ENCODE assay signal across 8 mouse cellular contexts in the genomic region with DNA sequence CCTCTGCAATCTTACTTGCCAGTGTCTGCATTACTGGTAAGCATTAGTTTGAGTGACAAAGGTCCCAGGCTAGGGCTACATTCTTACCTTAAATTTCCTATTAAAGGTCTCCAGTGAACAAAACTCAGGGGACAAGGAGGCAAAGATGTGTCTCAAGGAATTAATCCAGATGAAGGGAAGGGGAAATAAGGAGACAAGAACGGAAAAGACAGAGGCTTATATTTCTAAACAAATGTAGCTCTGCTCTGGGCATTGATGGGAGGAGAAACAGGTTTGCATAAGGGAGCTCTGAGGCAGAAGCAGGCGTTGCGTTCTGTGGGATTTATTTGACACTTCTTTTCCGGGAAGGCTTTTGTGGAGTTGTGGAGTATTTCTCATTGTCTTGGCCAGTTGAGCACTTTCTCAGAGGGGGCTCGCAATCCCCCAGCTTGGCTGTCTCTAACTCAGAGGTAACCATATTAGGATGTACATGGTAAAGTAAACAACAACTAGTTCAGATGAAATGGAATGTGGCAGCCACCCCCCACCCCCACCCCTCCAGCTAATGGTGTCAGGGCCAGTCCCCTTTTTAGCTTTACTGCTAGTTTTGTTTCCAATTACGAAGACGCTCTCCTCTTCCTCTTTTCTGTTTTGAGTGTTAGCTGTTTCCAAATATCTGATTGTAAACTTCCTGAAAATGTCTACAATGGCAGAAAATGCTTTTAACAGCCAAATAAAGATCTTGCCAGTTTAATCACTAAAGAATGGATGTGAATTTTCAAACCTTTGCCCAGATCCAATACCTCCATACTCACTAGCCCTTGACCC.
A peak's percentile ranks its signal among the peaks of the same experiment; 100 is the strongest.
DNase-seq lines count a peak whose midpoint lies in the region; ATAC-seq and TF ChIP-seq lines count a peak whose summit lies in the region.

No protein-coding gene starts in this region.

- intact Hi-C loops in heart, postnatal 36 days (cut with DNase I), result loop anchor here (5.0 kb wide), 1 partner anchor 98 kb away; no protein-coding TSS in a partner anchor
- intact Hi-C loops in left cerebral cortex, adult 2 months (cut with DNase I), result no loop called here
- intact Hi-C loops in left cerebral cortex, postnatal 10 days (cut with DNase I), result no loop called here

- peak overlapping the region; percentile 80 for H3K9ac ChIP-seq in heart, embryonic 14.5 days (ENCODE audit: low read length)
- H3K9ac ChIP-seq in hindbrain, embryonic 13.5 days, result no peak overlapping the region
- no peak overlapping the region for H3K9ac ChIP-seq in midbrain, embryonic 14.5 days (replicated peaks; ENCODE audit: low read length)

- no peaks in the 10 kb centered on the region for H3K27me3 ChIP-seq in heart, embryonic 14.5 days (ENCODE audit: control insufficient read depth, insufficient read depth, low read length)
- H3K27me3 ChIP-seq in hindbrain, embryonic 13.5 days, result peaks cover 10% of the 10 kb centered on the region; the same call in 1 of the 2 replicates
- no peaks in the 10 kb centered on the region for H3K27me3 ChIP-seq in midbrain, embryonic 14.5 days (ENCODE audit: control insufficient read depth, insufficient read depth, low read length)

- H3K27ac ChIP-seq in heart, embryonic 14.5 days (replicated peaks in 1 of 2; ENCODE audit: control insufficient read depth in 1 of 2, insufficient read depth in 1 of 2, low read depth in 2 of 2, low read length in 2 of 2), result peak overlapping the region; percentile 91 to 92
- H3K27ac ChIP-seq in hindbrain, embryonic 13.5 days, result no peak overlapping the region
- no peak overlapping the region for H3K27ac ChIP-seq in midbrain, embryonic 14.5 days (replicated peaks; ENCODE audit: low read depth, low read length)
- H3K27ac ChIP-seq in left cerebral cortex, adult 2 months, result no peak overlapping the region

- TF ChIP-seq CTCF in left cerebral cortex, adult 2 months (IDR thresholded peaks at IDR 0.05), result no peak

- peaks cover 28 to 77% of the 10 kb centered on the region in 2 experiments for H3K4me1 ChIP-seq in heart, embryonic 14.5 days (ENCODE audit: control insufficient read depth in 2 of 2, insufficient read depth in 2 of 2, low read length in 2 of 2)
- H3K4me1 ChIP-seq in hindbrain, embryonic 13.5 days (replicated peaks), result peaks cover 68% of the 10 kb centered on the region
- H3K4me1 ChIP-seq in midbrain, embryonic 14.5 days (ENCODE audit: control insufficient read depth, insufficient read depth, low read length), result peaks cover 68% of the 10 kb centered on the region

- WGBS in heart, embryonic 14.5 days, result 4% methylated on average over 7 of the region's 7 CpGs
- WGBS in hindbrain, embryonic 13.5 days, result 14% methylated on average over 7 of the region's 7 CpGs
- WGBS in midbrain, embryonic 14.5 days, result 14% methylated on average over 7 of the region's 7 CpGs

- ATAC-seq in heart, embryonic 14.5 days (ENCODE audit: insufficient number of reproducible peaks, insufficient read depth, low FRiP score, low read depth), result no peak
- ATAC-seq in hindbrain, embryonic 13.5 days (ENCODE audit: low FRiP score), result no peak
- ATAC-seq in midbrain, embryonic 14.5 days (ENCODE audit: low FRiP score, low TSS enrichment), result no peak

- H3K4me3 ChIP-seq in heart, embryonic 14.5 days (ENCODE audit: control insufficient read depth in 1 of 2, insufficient read depth in 1 of 2, low read depth in 1 of 2, low read length in 2 of 2), result peak overlapping the region; percentile 51 to 61
- no peak overlapping the region for H3K4me3 ChIP-seq in hindbrain, embryonic 13.5 days
- H3K4me3 ChIP-seq in midbrain, embryonic 14.5 days (replicated peaks; ENCODE audit: low read depth, low read length), result no peak overlapping the region
- H3K4me3 ChIP-seq in left cerebral cortex, adult 2 months, result no peak overlapping the region

- H3K9me3 ChIP-seq in heart, embryonic 14.5 days (ENCODE audit: control insufficient read depth, low read length), result no peaks in the 10 kb centered on the region
- H3K9me3 ChIP-seq in hindbrain, embryonic 13.5 days, result no peaks in the 10 kb centered on the region
- H3K9me3 ChIP-seq in midbrain, embryonic 14.5 days (ENCODE audit: control insufficient read depth, low read length), result no peaks in the 10 kb centered on the region

- H3K4me2 ChIP-seq in heart, embryonic 14.5 days (ENCODE audit: low read length), result peak overlapping the region; percentile 77
- peak overlapping the region; percentile 36 for H3K4me2 ChIP-seq in hindbrain, embryonic 13.5 days
- H3K4me2 ChIP-seq in midbrain, embryonic 14.5 days (ENCODE audit: low read length), result peak overlapping the region; percentile 38

- no peak for DNase-seq in heart, postnatal 36 days
- peak; percentile 64 for DNase-seq in MEL-GATA-1-ER (ENCODE audit: extremely low read depth, low read depth)
- no peak for DNase-seq in midbrain, embryonic 14.5 days
- no peak for DNase-seq in left cerebral cortex, adult 2 months (ENCODE audit: extremely low spot score in 1 of 2, low spot score in 2 of 2)
- no peak for DNase-seq in left cerebral cortex, postnatal 10 days (ENCODE audit: extremely low spot score in 1 of 2, low spot score in 2 of 2)
- no peak for DNase-seq in right cerebral cortex, postnatal 4 days

- H3K36me3 ChIP-seq in heart, embryonic 14.5 days (ENCODE audit: control insufficient read depth, insufficient read depth, low read length), result peaks cover 7% of the 10 kb centered on the region
- H3K36me3 ChIP-seq in hindbrain, embryonic 13.5 days, result no peaks in the 10 kb centered on the region
- no peaks in the 10 kb centered on the region for H3K36me3 ChIP-seq in midbrain, embryonic 14.5 days (ENCODE audit: control insufficient read depth, insufficient read depth, low read length)

Comparison
In these comparisons a context has a peak if more than half of its experiments do, and no peak if none do; other contexts are left out.
1. H3K27ac ChIP-seq: peak in heart, embryonic 14.5 days (2 of 2); none in hindbrain, embryonic 13.5 days (single experiment), midbrain, embryonic 14.5 days (single experiment) and left cerebral cortex, adult 2 months (single experiment).
2. H3K4me3 ChIP-seq: peak in heart, embryonic 14.5 days (2 of 2); none in hindbrain, embryonic 13.5 days (single experiment), midbrain, embryonic 14.5 days (single experiment) and left cerebral cortex, adult 2 months (single experiment).
3. Peak in every context shown above with its lines, with median percentiles within 50 percentile points of each other: H3K4me2 ChIP-seq.